Mouse (Mus musculus): ENCODE measurements around the gene Nbl1. TPM values are rescaled to one million over a fixed set of nuclear protein-coding genes. Genes with fewer than 3 reads are reported as not detected.

The Nbl1 gene
- polyA plus RNA-seq (2015; fragmentation: Nextera tagmentation; extraction: Ambion mirVana) = 21.4 and 34.5 TPM in 2 replicates

DNA sequence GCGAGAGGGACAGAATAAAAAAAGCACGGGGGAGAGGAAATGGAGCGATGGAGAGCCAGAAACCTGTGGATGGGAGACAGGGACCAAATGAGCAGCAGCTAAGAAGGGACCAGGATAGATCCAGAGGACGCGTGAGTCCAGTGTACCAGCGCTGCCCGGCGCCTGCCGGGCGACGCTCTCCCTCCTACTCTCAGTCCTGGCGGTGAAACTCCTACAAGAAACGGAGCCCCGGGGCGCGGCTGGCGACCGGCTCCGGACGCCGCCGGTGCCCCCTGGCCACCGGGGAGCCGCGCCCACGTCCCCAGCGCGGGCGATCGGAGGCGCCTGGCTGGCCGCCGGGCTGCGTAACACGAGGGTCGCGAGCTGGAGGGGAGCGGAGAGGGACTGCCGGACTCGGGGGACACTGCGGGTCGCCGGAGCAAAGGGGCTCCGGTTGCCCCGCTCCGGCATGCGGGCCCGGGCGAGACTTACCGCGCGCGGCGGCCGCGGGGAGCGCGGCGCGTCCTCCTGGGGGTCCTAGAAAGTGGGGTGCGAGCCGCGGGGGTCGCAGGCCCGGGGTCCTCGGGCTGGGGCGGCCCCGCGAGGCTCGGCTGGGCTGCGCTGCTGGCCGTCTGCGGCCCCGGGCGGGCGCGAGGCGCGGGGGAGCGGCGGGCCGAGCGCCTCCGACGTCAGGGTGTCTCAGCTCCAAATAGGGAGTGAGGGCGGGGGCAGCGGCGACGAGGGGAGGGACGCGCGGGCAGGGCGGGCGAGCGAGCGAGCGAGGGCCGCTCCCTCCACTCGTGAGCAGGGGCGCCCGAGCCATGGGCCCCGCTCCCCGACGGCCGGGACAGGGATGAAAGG, at the start of gene Nbl1:
Nbl1 (minus strand) TSS at position 638 of the 840 bp plus-strand sequence.
- WGBS = under 1% methylated on average over 103 of the region's 105 CpGs

DNA sequence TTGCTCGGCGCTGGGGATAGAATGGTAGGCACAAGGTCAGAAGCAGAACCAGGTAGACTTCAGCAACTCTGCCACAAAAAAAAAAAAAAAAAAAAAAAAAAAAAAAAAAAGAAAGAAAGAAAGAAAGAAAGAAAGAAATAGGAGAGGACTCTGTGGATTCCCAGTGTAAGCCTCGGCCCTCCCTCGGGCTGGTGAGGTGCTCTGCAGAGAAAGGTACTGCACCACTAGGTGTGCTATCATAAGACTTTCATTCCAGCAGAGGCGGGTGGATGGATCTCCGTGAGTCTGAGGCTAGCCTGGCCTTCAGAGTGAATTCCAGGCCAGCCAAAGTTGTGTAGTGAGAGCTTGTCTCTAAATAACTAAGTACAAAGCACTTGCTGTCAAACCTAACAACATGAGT, 49.0 kb upstream of the Nbl1 start:
- no peaks in the 10 kb centered on the region for H3K4me1 ChIP-seq (replicated peaks)
- no peak overlapping the region for H3K27ac ChIP-seq
- no peak overlapping the region for H3K4me2 ChIP-seq
- no peak overlapping the region for H3K4me3 ChIP-seq
- H3K36me3 ChIP-seq = no peaks in the 10 kb centered on the region
- H3K9me3 ChIP-seq (replicated peaks) = no peaks in the 10 kb centered on the region
- H3K9ac ChIP-seq = no peak overlapping the region
- H3K27me3 ChIP-seq = no peaks in the 10 kb centered on the region
- no peak for ATAC-seq (replicated peaks; ENCODE audit: insufficient number of reproducible peaks, insufficient read depth, low FRiP score, low read depth)
- WGBS = 71% methylated on average over 6 of the region's 6 CpGs

More for the DNA sequence above, at the start of gene Nbl1:
- peak within 1 kb of the TSS; percentile 100 for H3K4me2 ChIP-seq
- H3K27me3 ChIP-seq = peaks cover 38% of the 10 kb centered on the region
- no peaks in the 10 kb centered on the region for H3K9me3 ChIP-seq (replicated peaks)
- peak; percentile 45 for ATAC-seq (replicated peaks; ENCODE audit: insufficient number of reproducible peaks, insufficient read depth, low FRiP score, low read depth)
- peak within 1 kb of the TSS; percentile 48 for H3K27ac ChIP-seq
- H3K36me3 ChIP-seq = no peaks in the 10 kb centered on the region
- peak within 1 kb of the TSS; percentile 74 for H3K4me3 ChIP-seq
- peak within 1 kb of the TSS; percentile 78 for H3K9ac ChIP-seq
- H3K4me1 ChIP-seq (replicated peaks) = peaks cover 46% of the 10 kb centered on the region

DNA sequence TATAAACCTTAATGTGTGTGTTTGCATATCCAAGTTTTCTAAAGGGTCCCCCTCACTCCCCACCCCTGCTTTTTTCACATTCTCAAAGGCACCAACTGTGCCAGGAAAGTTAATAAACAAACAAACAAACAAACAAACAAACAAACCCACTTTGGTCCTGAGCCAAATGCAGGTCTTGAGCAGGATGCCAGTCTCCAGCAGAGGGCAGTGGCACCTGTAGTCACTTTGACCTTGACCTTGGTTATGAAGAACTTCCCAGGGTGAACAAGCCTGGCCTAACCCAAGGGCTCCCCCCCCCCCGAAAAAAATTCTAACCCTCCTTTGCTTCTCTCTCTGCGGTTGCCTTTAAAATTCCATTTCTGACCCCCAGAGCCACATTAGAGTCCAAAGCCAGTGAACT, 47.5 kb upstream of the Nbl1 start:
- no peak overlapping the region for H3K4me2 ChIP-seq
- H3K9me3 ChIP-seq (replicated peaks) = no peaks in the 10 kb centered on the region
- ATAC-seq (replicated peaks; ENCODE audit: insufficient number of reproducible peaks, insufficient read depth, low FRiP score, low read depth) = no peak
- no peaks in the 10 kb centered on the region for H3K4me1 ChIP-seq (replicated peaks)
- no peaks in the 10 kb centered on the region for H3K36me3 ChIP-seq
- H3K4me3 ChIP-seq = no peak overlapping the region
- no peak overlapping the region for H3K9ac ChIP-seq
- no peak overlapping the region for H3K27ac ChIP-seq
- 65% methylated on average over 2 of the region's 2 CpGs for WGBS
- H3K27me3 ChIP-seq = no peaks in the 10 kb centered on the region

DNA sequence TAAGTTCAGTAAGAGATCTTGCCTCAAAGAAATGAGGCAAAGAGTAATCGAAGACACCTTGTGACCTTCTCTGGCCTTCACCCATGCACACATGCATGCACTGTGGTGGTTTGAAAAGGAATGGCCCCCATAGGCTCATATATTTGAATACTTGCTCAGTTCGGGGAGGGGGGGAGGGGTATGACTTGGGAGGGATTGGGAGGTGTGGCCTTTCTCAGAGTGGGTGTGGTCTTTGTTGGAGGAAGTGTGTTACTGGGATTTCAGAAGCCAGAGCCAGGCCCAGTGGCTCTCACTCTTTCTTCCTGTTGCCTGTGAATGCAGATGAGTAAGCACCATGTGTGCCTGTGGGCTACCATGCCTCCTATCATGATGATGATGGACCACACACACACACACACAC, 43.2 kb upstream of the Nbl1 start:
- Histone ChIP-seq H3K9ac (no peak overlapping the region), H3K4me1 (replicated peaks) (peaks cover 3% of the 10 kb centered on the region; the same call in 1 of the 2 replicates), H3K27ac (no peak overlapping the region), H3K9me3 (replicated peaks) (no peaks in the 10 kb centered on the region), H3K4me3 (no peak overlapping the region), H3K36me3 (no peaks in the 10 kb centered on the region), H3K27me3 (no peaks in the 10 kb centered on the region), H3K4me2 (no peak overlapping the region)
- ATAC-seq (replicated peaks; ENCODE audit: insufficient number of reproducible peaks, insufficient read depth, low FRiP score, low read depth) = no peak
- 67% methylated on average over 2 of the region's 2 CpGs for WGBS

DNA sequence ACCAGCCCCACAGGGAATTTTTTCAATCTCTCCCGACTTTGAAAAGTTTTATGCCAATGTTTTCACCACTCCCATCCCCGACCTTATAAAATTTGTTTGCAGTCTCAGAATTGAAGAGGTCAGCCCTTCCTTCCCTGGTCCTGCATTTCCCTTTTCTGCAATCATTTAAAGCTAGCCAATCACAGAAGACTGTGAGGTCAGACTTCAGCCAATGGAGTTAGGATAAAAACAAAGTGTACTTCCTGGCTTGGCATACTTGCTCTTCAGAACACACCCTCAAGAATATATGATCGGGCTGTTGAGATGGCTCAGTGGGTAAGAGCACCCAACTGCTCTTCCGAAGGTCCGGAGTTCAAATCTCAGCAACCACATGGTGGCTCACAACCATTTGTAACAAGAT, 40.3 kb upstream of the Nbl1 start:
- ATAC-seq (replicated peaks; ENCODE audit: insufficient number of reproducible peaks, insufficient read depth, low FRiP score, low read depth) = no peak
- H3K27me3 ChIP-seq = no peaks in the 10 kb centered on the region
- H3K27ac ChIP-seq = no peak overlapping the region
- H3K36me3 ChIP-seq = no peaks in the 10 kb centered on the region
- H3K9me3 ChIP-seq (replicated peaks) = no peaks in the 10 kb centered on the region
- no peak overlapping the region for H3K9ac ChIP-seq
- 77% methylated on average over 5 of the region's 5 CpGs for WGBS
- no peak overlapping the region for H3K4me3 ChIP-seq
- peaks cover 21% of the 10 kb centered on the region for H3K4me1 ChIP-seq (replicated peaks)
- H3K4me2 ChIP-seq = no peak overlapping the region

DNA sequence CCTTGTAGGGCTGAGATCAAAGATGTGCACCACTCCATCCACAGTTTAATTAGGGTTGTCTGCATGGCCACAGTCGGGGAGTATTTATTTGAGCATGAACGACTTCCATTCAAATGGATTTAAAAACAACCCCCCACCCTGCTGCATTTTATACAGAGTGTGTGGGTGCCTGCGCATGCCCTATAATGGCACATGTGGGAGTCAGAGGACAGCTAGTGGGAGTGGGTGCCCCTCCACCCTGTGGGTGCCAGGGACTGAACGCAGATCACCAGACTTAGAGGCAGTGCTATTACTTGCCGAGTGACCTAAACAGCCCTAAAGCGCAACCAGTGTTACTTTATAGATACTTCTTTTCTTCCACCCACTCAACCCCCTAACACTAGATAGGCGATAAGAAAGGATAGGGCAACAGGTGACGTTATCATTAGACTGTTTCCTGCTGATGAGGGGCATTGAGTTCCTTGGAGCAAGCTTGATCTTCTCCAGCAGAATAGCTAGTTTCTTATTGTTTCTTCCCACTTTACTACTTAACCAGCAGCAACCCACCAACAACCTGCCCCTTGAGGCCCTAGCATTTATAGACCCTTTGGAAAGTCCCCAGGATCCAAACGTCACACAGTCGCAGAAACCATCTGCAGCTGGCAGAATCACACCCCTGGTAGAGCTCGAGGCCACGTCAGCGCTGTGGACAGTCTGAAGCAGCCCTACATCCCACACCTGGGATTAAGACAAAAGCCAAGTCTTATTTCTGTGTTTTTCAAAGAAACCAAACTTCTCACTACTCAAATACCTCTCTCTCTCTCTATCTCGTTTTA, 39.3 kb upstream of the Nbl1 start:
- no peaks in the 10 kb centered on the region for H3K27me3 ChIP-seq
- H3K36me3 ChIP-seq = no peaks in the 10 kb centered on the region
- 83% methylated on average over 14 of the region's 14 CpGs for WGBS
- no peaks in the 10 kb centered on the region for H3K9me3 ChIP-seq (replicated peaks)
- peaks cover 23% of the 10 kb centered on the region for H3K4me1 ChIP-seq (replicated peaks)
- no peak overlapping the region for H3K4me2 ChIP-seq
- H3K9ac ChIP-seq = no peak overlapping the region
- ATAC-seq (replicated peaks; ENCODE audit: insufficient number of reproducible peaks, insufficient read depth, low FRiP score, low read depth) = no peak
- H3K27ac ChIP-seq = peak overlapping the region; percentile 5; the same call in 1 of the 2 replicates
- H3K4me3 ChIP-seq = no peak overlapping the region

DNA sequence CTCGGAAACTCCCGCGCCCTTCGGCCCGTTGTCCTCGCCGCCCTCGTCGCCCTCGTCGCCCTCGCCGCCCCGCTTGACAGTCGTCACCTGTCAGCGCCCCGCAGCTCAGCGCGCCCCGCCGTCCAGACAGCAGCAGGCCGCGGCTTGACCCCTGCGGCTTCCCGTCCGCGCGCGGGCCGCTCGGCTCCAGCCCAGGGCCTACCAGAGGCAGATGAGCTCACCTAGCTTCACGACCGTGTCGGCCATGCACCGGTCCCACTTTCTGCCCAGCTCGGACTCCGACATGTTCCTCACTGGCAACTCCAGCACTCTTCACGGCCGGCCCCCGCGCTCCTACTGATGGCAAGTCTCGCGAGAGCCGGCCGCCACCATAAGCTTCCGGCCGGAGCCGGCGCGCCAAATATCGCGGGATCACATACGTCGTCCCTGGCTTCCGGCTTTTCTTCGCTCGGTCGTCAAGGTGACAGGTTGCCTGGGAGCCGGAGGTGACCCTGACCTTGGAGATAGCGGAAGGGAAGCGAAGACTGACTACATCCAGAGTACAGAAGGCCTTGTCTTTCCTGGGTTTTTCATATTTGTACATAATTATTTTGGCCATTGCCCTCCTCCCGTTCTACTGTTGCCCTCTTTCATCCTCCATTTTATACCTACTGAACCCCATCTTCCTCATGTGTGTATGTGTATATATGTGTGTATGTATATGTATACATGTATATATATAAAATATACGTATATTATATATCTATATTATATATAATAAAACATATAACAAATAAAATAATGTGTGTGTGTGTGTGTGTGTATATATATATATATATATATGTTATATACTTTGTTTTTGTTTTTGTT, 38.1 kb upstream of the Nbl1 start, which contains the start of gene Minos1:
Minos1 (minus strand) TSS at position 413 of the 849 bp plus-strand sequence.
- Histone ChIP-seq H3K4me1 (replicated peaks) (peaks cover 23% of the 10 kb centered on the region), H3K4me3 (peak within 1 kb of the TSS; percentile 71), H3K27ac (peak within 1 kb of the TSS; percentile 97), H3K4me2 (peak within 1 kb of the TSS; percentile 74), H3K36me3 (peaks cover 5% of the 10 kb centered on the region; the same call in 1 of the 2 replicates), H3K9ac (peak within 1 kb of the TSS; percentile 83), H3K9me3 (replicated peaks) (no peaks in the 10 kb centered on the region), H3K27me3 (no peaks in the 10 kb centered on the region)
- peak; percentile 94 for ATAC-seq (replicated peaks; ENCODE audit: insufficient number of reproducible peaks, insufficient read depth, low FRiP score, low read depth)
- WGBS = under 1% methylated on average over 60 of the region's 63 CpGs

DNA sequence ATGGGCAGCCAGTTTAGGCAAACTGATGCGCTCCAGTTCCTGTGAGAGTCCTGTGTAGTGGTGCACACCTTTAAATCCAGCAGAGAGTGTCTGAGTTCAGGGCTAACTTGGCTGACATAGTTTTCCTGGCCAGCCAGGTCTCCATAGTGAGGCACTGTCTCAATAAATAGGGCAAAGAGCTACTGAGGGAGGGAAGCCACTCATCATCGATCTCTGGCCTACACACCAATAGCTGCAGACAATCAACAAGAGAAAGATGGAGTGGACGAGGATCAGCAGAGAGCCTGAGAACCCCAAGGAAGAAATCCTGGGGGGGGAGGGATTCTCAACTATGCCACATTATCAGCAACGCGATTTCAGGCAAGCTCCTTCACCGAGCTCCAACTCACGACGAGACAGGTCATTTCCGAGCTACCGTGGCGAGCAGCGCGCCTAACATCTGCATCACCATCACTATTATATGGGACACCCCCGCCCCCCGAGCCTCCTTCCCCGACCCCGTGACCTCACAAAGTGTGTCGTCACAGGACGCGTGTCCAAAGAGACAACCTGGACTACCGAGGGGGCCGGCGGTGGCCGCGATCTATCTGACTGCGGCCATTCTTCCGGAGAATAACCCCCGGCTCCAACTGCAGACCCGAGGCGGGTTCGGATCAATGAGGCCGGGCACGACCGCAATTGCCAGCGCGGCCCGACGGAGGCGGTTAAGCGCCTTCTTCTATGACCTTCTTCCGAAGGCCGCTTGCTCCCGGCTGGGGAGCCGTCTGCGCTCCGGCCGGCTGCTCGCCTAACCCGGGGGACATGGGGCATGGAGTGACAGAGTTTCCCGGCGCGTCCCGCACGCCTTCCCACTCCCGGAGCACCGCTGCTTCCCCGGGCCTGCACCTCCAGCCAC, 37.3 kb upstream of the Nbl1 start:
- H3K9me3 ChIP-seq (replicated peaks) = no peaks in the 10 kb centered on the region
- H3K9ac ChIP-seq = peak overlapping the region; percentile 83
- ATAC-seq (replicated peaks; ENCODE audit: insufficient number of reproducible peaks, insufficient read depth, low FRiP score, low read depth) = peak; percentile 28
- H3K27me3 ChIP-seq = no peaks in the 10 kb centered on the region
- peak overlapping the region; percentile 74 for H3K4me2 ChIP-seq
- peaks cover 24% of the 10 kb centered on the region for H3K4me1 ChIP-seq (replicated peaks)
- peak overlapping the region; percentile 97 for H3K27ac ChIP-seq
- peak overlapping the region; percentile 71 for H3K4me3 ChIP-seq
- WGBS = 3% methylated on average over 57 of the region's 57 CpGs
- peaks cover 5% of the 10 kb centered on the region; the same call in 1 of the 2 replicates for H3K36me3 ChIP-seq

DNA sequence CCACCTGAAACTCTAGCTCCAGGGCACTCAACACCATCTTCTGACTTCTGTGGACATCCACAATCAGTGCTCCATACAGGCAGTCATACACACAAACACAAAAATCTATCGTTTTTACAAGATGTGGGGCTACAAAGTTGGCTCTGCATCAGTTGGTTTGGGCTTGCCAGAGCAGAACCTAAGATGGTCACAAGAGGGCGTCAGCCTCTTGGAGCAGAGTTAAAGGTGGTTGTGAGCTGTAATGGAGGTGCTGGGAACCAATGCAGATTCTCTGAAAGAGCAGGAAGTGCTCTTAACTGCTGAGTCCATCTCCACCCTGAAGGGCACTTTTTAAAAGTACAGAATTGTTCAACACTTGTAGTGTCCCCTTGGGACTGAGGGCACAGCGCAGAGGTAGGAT, 33.7 kb upstream of the Nbl1 start:
- no peak overlapping the region for H3K27ac ChIP-seq
- no peak overlapping the region for H3K9ac ChIP-seq
- H3K4me1 ChIP-seq (replicated peaks) = peaks cover 24% of the 10 kb centered on the region
- 91% methylated on average over 3 of the region's 3 CpGs for WGBS
- no peaks in the 10 kb centered on the region for H3K9me3 ChIP-seq (replicated peaks)
- H3K36me3 ChIP-seq = peaks cover 5% of the 10 kb centered on the region; the same call in 1 of the 2 replicates
- no peaks in the 10 kb centered on the region for H3K27me3 ChIP-seq
- H3K4me3 ChIP-seq = no peak overlapping the region
- no peak for ATAC-seq (replicated peaks; ENCODE audit: insufficient number of reproducible peaks, insufficient read depth, low FRiP score, low read depth)
- H3K4me2 ChIP-seq = no peak overlapping the region

DNA sequence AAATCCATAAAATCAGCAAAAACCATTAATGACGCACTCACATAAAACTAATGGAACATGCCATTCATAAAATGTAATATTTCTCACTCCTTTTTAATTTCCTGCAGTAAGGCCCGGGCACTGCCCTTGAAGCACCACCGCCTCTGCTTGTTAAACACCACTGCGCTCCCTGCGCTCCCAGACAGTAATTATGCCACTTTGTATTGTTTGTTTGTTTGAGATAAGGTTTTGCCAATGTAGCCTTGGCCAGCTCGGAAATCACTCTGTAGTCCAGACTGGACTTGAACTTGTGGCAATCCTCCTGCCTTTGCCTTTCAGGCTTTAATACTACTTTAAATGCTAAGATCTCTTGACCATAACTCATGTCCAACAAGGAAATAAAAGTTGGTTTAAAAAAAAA, 32.1 kb upstream of the Nbl1 start:
- H3K27me3 ChIP-seq = no peaks in the 10 kb centered on the region
- no peak overlapping the region for H3K27ac ChIP-seq
- H3K4me2 ChIP-seq = no peak overlapping the region
- no peak overlapping the region for H3K9ac ChIP-seq
- ATAC-seq (replicated peaks; ENCODE audit: insufficient number of reproducible peaks, insufficient read depth, low FRiP score, low read depth) = no peak
- H3K9me3 ChIP-seq (replicated peaks) = no peaks in the 10 kb centered on the region
- H3K4me3 ChIP-seq = no peak overlapping the region
- peaks cover 5% of the 10 kb centered on the region; the same call in 1 of the 2 replicates for H3K36me3 ChIP-seq
- WGBS = 75% methylated on average over 6 of the region's 6 CpGs
- peaks cover 32% of the 10 kb centered on the region for H3K4me1 ChIP-seq (replicated peaks)
